Mouse (Mus musculus) embryo, embryonic 11.5 days (tissue): ENCODE results near the gene Dph2.

ENCODE experiments used
- DNase-seq: peaks from one replicate; pipeline ENCODE4 v3.0.0-alpha.2; 2012; ENCODE audit warnings: low read depth, low spot score

Dph2 gene

GRCm38 (mm10) chr4:117891738-117892161 lies at the start of gene Dph2:
Dph2 (minus strand) TSS chr4:117892032.
- peak; percentile 73 for DNase-seq

- no peak for DNase-seq
Observed at GRCm38 (mm10) chr4:117936964-117937363, 45.1 kb upstream of the Dph2 start.

GRCm38 (mm10) chr4:117934081-117934480 lies 42.2 kb upstream of the Dph2 start:
- DNase-seq = no peak

GRCm38 (mm10) chr4:117933248-117933647 lies 41.4 kb upstream of the Dph2 start:
- DNase-seq = no peak

GRCm38 (mm10) chr4:117929391-117929881 lies 37.6 kb upstream of the Dph2 start, which contains the start of gene Artn:
Artn (minus strand) TSS chr4:117929763.
- DNase-seq = no peak

- DNase-seq = no peak
Observed at GRCm38 (mm10) chr4:117928699-117929241, 36.9 kb upstream of the Dph2 start.

GRCm38 (mm10) chr4:117928234-117928633 lies 36.4 kb upstream of the Dph2 start:
- DNase-seq = peak; percentile 59

GRCm38 (mm10) chr4:117926545-117927482 lies 35.0 kb upstream of the Dph2 start:
- no peak for DNase-seq

- no peak for DNase-seq
Observed at GRCm38 (mm10) chr4:117924916-117925315, 33.1 kb upstream of the Dph2 start.

GRCm38 (mm10) chr4:117923450-117923849 lies 31.6 kb upstream of the Dph2 start:
- DNase-seq = no peak

- DNase-seq = no peak
Observed at GRCm38 (mm10) chr4:117921358-117921757, 29.5 kb upstream of the Dph2 start.

- no peak for DNase-seq
Observed at GRCm38 (mm10) chr4:117918762-117919161, 26.9 kb upstream of the Dph2 start.

GRCm38 (mm10) chr4:117918261-117918660 lies 26.4 kb upstream of the Dph2 start:
- no peak for DNase-seq

GRCm38 (mm10) chr4:117917847-117918246 lies 26.0 kb upstream of the Dph2 start:
- no peak for DNase-seq

GRCm38 (mm10) chr4:117917402-117917801 lies 25.6 kb upstream of the Dph2 start:
- no peak for DNase-seq

GRCm38 (mm10) chr4:117916386-117916785 lies 24.6 kb upstream of the Dph2 start:
- no peak for DNase-seq

- no peak for DNase-seq
Observed at GRCm38 (mm10) chr4:117915489-117916105, 23.8 kb upstream of the Dph2 start.

- DNase-seq = peak; percentile 91
Observed at GRCm38 (mm10) chr4:117914591-117915442, 23.0 kb upstream of the Dph2 start, which contains the start of gene Ipo13. Ipo13 (minus strand) TSS chr4:117914999.

- DNase-seq = no peak
Observed at GRCm38 (mm10) chr4:117914031-117914430, 22.2 kb upstream of the Dph2 start.

GRCm38 (mm10) chr4:117913421-117913820 lies 21.6 kb upstream of the Dph2 start:
- DNase-seq = no peak

GRCm38 (mm10) chr4:117912685-117913273 lies 20.9 kb upstream of the Dph2 start:
- no peak for DNase-seq
